Mouse (Mus musculus): Measurements from ENCODE around the gene Trpm1. TPM values are rescaled to one million over a fixed set of nuclear protein-coding genes. Genes with fewer than 3 reads are reported as not detected.

Gene Trpm1
- polyA plus RNA-seq, 1 experiment: 0.58 TPM

- no peak for DNase-seq (ENCODE audit: low read depth)
These were observed 80.7 kb downstream of the Trpm1 start for GRCm38 (mm10) chr7:64234310-64234820.

GRCm38 (mm10) chr7:64236521-64236920 is 82.9 kb downstream of the Trpm1 start:
- DNase-seq (ENCODE audit: low read depth): no peak

- no peak for DNase-seq (ENCODE audit: low read depth)
These were observed 84.1 kb downstream of the Trpm1 start for GRCm38 (mm10) chr7:64237747-64238146.

GRCm38 (mm10) chr7:64238410-64239086 is 84.9 kb downstream of the Trpm1 start:
- DNase-seq (ENCODE audit: low read depth): no peak

GRCm38 (mm10) chr7:64239138-64239805 is 85.6 kb downstream of the Trpm1 start:
- DNase-seq (ENCODE audit: low read depth): no peak

GRCm38 (mm10) chr7:64239806-64240315 is 86.2 kb downstream of the Trpm1 start:
- DNase-seq (ENCODE audit: low read depth): no peak

- DNase-seq (ENCODE audit: low read depth): no peak
These were observed 88.8 kb downstream of the Trpm1 start for GRCm38 (mm10) chr7:64242424-64242823.

GRCm38 (mm10) chr7:64244371-64244770 is 90.7 kb downstream of the Trpm1 start:
- no peak for DNase-seq (ENCODE audit: low read depth)

GRCm38 (mm10) chr7:64246713-64247112 is 93.1 kb downstream of the Trpm1 start:
- no peak for DNase-seq (ENCODE audit: low read depth)

- DNase-seq (ENCODE audit: low read depth): no peak
These were observed 94.7 kb downstream of the Trpm1 start for GRCm38 (mm10) chr7:64248352-64248751.

- DNase-seq (ENCODE audit: low read depth): no peak
These were observed 96.1 kb downstream of the Trpm1 start for GRCm38 (mm10) chr7:64249715-64250114.

- DNase-seq (ENCODE audit: low read depth): no peak
These were observed 96.8 kb downstream of the Trpm1 start for GRCm38 (mm10) chr7:64250417-64250816.

GRCm38 (mm10) chr7:64253736-64254135 is 100.1 kb downstream of the Trpm1 start:
- DNase-seq (ENCODE audit: low read depth): no peak

GRCm38 (mm10) chr7:64265502-64266279 is 112.1 kb downstream of the Trpm1 start:
- peak; percentile 36 for DNase-seq (ENCODE audit: low read depth)

GRCm38 (mm10) chr7:64266587-64266986 is 113.0 kb downstream of the Trpm1 start:
- peak; percentile 20 for DNase-seq (ENCODE audit: low read depth)

- DNase-seq (ENCODE audit: low read depth): no peak
These were observed 118.3 kb downstream of the Trpm1 start for GRCm38 (mm10) chr7:64271926-64272325.

GRCm38 (mm10) chr7:64275518-64275917 is 121.9 kb downstream of the Trpm1 start:
- no peak for DNase-seq (ENCODE audit: low read depth)

GRCm38 (mm10) chr7:64276921-64277320 is 123.3 kb downstream of the Trpm1 start:
- DNase-seq (ENCODE audit: low read depth): no peak

- no peak for DNase-seq (ENCODE audit: low read depth)
These were observed 124.9 kb downstream of the Trpm1 start for GRCm38 (mm10) chr7:64278526-64278925.

GRCm38 (mm10) chr7:64279548-64279947 is 125.9 kb downstream of the Trpm1 start:
- DNase-seq (ENCODE audit: low read depth): no peak

- DNase-seq (ENCODE audit: low read depth): no peak
These were observed 132.9 kb downstream of the Trpm1 start for GRCm38 (mm10) chr7:64286566-64286965.

GRCm38 (mm10) chr7:64287414-64288091 is 133.9 kb downstream of the Trpm1 start, which contains the start of gene Mtmr10:
Mtmr10 (plus strand) TSS chr7:64287653.
- DNase-seq (ENCODE audit: low read depth): no peak
